Mouse (Mus musculus): ENCODE results near the gene Ptprm.

Gene Ptprm

DNA sequence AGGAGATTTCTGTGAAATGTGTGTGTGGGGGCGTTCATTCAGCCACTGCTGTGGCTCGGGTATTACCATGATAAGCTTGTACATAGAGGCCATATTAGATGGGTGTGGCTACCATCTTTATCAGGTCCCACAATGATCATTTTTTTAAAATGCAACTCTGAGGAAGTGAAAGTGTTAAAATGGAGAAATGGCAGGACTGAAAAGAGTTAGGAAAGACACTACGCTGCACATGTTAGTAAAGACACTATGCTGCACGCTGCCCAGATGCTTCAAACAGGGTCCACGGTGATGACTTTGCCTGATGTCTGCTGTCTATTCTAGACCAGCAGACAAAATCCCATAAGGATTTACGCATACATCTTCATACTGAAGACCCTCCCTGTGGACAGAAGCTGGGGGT is 298.6 kb downstream of the Ptprm start:
- no peak for DNase-seq

DNA sequence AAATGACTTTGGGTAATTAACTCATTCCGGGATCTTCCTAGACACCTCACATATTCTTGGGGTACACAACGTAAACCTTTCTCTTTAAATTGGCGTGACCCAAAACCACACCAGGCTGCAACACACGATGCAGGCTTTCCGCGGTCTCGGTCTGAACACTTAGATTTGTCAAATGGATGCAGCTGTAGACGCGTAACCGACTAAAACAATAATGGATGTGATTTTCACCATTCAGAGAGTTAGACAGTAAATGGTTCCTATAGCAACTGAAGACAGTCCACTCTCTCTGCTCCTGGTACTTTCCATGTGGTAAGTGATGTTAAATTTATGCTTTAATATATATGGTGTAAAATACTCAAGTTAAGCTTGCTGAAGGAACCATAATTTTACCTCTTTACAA is 300.1 kb downstream of the Ptprm start:
- DNase-seq, result no peak

DNA sequence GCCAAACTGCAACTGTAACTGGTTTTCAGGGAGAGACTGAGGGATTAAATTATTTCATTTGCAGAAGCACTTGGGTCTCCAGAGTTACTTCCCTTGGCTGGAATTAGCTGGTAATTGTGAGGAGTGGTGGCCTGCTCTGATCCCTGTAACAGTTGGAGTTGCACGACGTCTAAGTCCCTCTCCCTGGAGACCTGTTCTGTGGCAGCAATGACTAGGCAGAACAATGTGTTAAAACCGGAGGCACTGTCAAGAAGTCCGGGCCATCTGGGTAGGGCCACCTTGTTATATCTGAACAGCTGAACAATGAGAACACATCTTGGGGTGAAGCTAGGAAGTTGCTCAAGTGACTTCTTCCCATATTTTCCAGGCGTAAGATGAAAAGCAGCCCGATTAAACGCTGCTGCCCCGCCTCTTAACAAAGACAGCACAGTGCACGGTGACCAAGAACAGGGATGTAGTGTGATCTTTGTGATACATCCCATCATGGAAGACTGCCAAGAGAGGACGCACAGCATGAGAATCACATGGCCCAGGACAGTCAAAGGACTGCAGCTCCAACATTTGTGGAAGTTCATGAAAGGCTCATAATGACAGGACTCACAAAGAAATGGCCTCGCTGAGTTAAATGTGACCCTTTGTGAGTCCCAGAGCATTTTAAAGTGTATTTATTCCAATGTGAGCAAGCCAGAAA is 301.5 kb downstream of the Ptprm start:
- no peak for DNase-seq

DNA sequence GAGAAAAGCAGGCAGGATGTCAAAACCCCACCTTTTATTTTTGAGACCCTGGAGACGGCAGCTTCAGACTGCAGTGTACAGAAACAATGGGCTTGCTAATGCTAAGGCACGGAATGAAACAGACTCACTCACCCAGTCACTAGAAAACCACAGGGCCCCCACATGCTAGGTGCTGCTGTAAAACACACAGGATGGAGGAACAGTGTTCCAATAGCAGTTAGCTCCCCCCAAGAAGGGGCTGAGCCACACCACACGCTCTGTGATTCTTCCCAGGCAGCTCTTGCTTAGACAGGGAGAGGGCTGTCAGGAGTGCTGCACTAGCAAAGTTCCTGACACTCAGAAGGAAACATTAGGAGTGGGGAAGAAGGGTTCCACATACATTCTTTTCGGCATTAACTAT is 306.6 kb downstream of the Ptprm start:
- DNase-seq, result no peak

DNA sequence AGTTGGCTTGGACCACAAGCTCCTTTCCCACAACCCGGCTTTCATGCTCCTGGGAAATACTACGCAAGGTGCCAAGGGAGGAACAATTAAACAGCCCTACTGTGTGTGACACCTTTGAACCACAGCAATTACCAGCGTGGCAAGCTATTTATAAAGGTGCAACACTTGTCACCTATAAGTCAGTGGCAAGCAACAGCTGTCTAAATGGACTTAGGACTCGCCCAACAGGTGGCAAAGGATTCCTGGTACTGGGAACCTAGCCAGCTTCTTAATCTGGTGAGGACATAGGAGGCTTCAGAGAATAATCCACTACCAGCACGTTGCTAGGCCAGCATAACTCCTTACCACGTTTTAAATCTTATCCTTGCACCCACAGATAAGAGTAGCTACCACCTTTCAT is 315.7 kb downstream of the Ptprm start:
- no peak for DNase-seq

DNA sequence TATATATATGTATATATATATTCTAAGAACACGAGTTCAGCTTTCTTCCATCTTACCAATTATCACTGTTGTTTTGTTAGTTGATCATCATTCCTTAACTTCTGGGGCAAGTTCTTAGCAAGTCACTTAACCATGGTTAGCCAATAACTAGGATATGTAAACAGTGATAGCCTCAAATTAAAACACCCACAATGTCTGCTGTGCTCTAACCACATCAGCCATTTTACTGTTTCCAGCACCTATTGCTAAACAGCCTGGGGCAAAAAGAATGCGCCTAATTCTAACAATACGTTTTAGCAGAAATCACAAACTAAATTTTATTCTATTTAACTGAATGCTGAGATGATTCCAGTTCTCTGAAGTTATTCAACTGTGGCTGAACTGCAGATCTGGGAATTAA is 320.7 kb downstream of the Ptprm start:
- DNase-seq, result no peak

DNA sequence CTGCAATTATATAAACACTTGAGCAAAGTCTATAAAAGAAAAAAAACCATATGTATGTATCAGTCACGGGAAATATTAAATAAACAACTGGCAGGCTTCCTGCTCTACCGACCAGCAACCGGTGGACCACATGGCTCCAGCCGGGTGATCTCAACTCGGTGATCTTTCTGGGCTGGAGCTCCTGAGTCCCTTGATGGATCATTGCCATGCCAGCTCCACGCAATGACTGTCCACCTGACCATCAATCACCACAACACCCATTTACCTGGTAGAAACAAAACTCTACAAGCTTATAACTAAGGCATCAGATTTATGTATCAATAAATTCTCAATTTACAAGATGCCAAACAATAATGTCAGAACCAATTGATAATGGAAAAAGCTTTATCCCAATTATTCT is 322.2 kb downstream of the Ptprm start:
- no peak for DNase-seq

DNA sequence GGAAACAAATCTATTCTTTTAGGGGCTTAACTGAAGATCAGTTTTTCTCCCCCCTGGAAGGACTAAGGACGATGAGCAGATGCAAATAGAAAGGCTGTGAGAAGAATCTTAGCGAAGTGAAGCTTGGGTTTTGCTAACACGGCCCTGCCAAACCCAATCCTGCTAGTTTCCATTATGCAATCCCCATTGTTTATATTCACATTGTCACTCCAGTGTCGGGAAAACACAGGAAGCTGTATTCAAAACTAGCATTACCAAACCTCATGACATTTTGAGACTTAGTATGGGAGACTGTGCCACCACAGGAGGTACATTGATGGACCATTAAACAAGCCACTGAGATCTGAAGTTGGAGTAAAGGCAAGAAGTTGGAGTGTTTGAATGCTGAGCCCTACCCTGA is 322.9 kb downstream of the Ptprm start:
- DNase-seq, result no peak

DNA sequence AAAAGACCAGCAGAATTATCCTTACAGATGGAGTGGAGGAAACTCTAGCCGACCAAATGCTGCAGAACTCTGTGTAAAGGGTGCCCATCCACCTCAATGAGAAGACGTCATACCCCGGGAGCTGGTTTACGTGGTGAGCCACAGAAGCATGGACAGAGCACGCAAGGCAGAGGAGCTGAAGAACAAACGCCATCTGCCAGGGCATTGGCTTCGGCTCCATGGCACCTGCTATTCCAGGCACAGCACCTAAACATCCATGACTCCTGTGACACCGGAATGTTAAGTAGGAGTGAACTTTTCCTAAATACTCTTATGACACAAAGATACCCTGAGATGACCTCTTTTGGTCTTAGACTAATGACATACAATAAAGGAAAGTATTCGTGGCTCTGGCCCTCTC is 327.0 kb downstream of the Ptprm start:
- DNase-seq, result no peak

DNA sequence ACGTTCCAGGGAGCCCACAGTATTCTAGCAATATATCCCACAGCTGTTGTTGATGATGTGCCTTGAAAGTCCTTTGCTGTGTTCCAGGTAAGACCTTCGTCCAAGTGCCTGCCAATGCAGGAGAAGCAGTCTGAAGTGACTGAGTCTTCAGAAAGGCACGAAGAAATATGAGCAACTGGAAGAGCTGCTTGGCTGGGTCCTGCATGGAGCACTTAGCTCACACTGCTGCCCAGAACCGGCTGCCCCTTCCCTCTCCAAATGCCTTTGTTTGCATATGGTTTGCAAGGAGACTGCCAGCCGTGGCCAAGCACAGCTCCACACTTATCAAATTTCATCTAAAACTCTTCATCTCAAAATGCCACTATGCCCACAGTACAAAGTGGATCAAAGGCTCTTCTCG is 337.8 kb downstream of the Ptprm start:
- DNase-seq, result no peak

DNA sequence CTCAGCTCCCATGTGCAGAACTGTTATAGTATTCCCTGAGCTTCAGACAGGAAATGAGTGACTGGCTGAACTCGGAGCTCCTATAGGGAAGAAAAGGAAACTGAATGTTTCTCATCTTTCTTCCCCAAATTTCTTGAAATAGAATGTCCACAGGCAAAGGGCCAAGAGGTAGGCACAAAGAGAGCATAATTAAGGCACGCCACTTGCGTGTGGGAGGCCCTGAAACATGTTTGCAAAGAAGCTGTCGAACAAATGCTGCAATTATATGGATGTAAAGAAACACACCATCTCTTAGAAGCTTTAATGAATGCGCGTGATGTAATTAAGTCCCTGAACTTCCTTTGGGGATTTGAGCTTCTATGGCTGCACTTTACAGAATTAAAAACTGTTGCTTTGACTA is 341.0 kb downstream of the Ptprm start:
- DNase-seq, result no peak

DNA sequence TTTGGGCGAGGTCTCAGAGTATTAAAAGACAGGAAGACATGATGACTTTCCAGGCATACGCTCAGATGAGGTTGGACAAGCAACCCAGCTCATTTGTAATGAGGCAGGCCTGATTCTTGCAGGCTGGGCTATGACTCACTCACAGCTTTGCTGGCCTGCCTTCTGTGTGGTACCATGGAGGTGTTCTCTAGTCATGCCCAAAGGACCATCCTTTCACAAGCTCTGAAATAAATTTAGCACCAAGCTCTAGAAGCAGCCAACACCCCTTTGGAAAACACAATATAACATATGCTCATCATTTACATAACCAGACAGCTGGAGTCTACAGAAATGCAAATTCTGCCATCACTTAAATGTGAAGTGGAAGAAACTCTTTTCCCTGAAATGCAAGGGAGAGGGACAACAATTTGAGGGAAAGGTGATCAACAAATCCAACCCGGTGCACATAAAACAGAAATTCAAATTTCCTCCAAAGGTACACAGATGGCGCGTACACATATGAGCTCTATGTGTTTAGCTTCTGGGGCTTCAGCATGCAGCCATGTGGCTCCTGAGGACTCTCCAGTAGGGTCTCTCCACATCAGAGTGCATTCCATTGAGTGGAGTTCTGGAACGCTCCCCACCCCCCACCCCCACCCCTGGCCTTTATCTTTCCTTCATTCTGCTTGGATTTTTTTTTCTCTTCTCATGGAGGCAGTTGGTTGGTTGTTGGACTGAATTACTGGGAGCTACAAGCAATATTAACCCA is 342.2 kb downstream of the Ptprm start:
- no peak for DNase-seq

DNA sequence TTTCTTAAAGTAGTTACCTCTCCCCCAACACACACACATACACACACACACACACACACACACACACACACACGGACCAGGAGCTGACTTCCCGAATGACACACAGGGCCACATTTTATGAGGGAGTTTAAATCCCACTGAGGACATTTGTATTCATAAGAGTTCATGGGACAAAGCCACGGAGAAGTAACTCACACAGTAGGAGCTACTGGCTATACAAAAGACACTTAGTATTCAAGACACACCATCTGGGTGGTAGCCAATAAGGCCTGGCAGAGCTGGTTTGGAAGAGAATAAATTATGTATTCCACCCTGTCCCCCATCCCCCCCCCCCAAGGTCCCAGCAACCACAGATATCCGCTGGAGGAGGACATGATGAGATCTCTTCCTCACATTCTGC is 344.1 kb downstream of the Ptprm start:
- no peak for DNase-seq

DNA sequence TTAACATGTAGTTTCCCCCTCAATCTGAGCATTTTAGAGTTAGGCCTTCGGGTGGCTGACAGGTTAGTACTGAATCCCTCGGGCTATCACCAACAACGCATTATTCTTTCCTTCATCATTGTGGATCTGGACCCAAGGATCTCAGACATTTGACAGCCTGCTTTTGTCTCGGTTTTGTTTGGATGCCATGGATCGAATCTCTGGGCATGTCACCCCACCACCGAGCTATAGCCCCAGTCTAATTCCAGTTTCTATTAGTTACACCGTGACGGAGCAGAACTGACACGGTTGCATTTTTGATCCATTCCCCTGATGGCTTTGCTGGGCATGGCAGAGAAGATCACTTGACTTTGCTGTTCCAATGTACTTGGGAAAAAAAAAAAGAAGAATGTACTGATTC is 346.1 kb downstream of the Ptprm start:
- DNase-seq, result no peak

DNA sequence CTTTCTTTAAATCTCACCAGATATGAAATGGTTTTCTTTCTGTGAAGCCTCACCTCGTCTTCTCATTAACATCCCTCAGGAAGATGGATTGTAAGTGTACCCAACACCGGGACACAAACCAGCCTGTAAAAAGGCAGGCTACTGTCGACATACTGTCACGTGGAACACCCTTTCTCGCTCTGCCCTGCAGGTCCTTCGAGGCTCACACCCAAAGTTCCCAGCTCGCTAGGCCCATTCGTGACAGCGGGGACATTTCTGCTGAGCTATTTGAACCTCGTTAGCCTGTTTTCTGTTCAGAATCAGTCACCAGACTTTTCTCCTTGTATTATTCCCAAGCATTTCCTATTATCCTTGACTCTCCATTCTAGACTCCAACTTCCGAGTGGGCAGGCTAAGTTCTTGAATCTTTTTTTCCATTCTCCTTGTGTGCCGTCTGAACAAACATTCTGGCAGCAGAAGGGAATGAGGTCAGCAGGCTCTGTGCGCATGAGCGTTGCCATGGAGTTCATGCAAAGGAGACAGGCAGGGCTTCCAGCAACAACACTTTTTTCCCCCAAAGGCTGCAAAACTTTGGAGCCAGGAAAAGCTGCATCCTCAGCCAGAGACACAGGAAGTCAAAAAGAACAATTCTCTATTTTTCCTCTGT is 347.4 kb downstream of the Ptprm start:
- peak; percentile 84 to 90 for DNase-seq

DNA sequence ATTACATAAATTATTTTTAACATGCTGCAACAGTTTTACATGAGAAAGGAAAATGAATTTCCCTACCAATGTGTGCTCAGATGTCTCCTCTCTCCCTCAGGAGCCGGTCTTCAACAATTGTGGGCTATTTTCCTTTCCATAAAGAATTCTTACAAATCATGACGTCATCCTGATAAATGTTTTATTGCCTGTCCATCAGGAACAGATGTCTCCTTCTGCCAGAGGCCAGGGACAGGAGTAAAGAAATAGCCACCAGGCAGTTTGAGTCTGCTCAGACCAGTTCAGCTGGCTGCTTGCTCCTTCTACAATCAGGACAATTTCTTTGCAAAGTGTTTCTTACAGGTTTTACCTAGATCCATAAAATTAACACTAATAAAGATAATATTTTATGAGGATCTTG is 357.4 kb downstream of the Ptprm start:
- DNase-seq, result no peak

DNA sequence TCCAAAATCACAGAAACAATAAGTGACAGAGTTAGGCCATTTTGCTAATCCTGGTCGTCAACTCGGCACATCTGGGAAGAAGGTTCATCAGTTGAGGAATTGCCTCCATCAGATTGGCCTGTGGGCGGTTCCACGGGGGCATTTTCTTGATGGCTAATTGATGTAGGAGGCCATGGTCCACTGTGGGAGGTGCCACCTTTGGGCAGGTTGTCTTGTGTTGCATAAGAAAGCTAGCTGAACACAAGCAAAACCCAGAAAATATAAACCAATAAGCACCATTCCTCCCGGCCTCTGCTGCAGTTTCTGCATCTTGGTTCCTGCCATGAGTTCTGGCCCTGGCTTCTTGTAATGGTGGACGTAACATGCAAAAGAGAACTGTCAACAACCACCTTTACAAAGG is 358.2 kb downstream of the Ptprm start:
- DNase-seq, result no peak

DNA sequence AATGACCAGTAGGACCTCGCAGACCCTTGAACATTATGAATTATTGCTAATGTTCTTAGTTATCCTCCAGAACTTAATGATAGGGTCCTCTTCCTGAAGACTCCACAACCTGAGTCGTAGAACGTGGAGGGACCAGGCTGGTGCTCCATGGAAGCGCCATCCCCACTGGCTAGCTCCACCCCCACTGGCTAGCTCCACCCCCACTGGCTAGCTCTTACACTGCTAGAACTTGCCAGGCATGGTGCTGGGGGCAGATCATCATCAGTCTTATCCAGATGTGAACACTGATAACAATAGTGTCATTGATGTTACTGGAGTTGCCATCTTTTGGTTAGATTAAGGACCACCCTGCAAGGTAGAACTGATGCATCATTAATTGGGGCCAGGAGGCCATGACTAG is 362.4 kb downstream of the Ptprm start:
- DNase-seq, result no peak

DNA sequence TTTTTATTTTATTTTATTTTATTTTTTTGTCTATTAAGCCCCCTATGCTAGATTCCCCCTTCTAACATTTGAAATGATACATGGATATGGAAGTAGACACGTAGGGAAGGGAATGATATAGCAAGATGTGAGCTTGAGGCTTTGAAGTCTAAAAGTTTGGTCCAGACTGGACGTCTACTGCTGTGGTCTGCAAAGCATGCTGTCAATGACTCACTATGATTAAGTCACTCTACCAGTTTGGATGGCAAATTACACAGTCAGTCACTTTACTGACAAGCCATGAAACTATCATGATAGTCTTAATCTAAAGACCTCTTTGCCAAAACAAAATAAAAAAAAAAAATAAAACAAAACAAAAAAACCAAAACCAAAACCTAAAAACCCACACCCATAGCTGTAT is 363.5 kb downstream of the Ptprm start:
- DNase-seq, result no peak

DNA sequence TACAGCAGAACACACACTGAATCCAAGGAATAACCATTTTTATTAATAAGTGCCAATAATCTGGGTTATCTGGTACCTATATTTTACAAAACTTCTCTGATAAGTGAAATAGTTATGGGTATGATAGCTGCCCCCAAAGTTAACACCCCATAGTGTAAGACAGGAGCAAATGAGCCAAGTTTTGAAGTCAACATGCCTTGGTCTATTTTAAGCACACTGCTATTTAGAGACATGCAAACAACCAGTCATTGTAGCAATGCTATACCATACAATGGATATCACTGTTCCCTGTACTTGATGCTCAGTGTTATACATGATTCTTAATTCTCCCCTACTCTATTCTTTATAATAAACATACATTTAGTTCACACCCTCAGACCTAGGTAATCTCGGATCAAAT is 366.2 kb downstream of the Ptprm start:
- DNase-seq, result no peak

DNA sequence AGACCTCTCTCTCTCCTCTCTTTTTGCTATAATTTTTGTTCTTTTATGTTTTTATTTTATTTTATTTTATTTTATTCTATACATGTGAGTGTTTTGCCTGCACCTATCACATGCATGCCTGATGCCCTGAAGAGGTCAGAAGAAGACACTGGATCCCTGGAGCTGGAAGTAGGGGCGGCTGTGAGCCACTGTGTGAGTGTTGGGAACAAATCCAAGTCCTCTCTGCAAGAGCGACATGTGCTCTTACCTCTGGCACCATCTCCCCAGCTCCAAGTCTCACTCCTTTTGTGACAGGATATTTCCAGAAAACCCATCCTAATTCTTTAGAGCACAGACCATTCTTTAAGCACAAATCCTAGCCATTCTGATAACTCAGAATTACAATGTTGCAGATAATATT is 372.6 kb downstream of the Ptprm start:
- no peak for DNase-seq

DNA sequence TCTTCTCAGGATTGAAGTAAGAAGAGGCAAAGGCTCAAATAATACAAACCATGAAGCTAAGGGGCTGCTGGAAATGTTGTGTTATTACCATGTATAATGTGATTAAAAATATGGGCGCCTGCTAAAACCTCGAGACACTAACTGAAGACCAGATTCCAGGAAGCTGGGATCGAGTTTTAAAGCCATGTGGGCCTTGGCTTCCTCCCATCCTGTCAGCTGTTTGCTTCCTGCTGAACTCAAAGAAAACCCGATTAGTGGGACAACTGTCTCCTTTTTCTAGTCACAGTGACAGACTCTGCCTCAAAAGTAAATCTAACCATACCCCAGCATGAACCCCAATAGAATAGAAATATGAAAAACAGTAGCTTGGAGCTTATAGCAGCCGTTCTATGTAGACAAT is 374.3 kb downstream of the Ptprm start:
- DNase-seq, result peak in 1 of 2 experiments; percentile 20

DNA sequence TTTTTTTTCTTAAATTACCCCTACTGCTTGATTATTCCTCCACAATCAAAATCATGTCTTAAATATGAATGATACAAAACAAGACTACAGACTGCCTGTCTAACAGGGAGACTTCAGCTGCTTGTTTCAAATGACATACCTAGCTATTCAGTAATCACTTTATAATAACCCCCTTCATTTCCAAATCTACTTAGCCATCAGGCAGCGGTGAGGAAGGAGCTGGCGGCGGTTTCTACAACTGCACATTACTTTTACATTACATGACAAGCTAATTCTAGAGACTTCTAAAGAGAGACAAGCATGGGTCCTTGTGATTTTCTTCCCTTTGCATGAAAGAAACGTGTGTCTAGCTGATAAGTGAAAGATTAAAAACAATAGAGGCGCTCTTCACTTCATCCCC is 377.8 kb downstream of the Ptprm start:
- no peak for DNase-seq

DNA sequence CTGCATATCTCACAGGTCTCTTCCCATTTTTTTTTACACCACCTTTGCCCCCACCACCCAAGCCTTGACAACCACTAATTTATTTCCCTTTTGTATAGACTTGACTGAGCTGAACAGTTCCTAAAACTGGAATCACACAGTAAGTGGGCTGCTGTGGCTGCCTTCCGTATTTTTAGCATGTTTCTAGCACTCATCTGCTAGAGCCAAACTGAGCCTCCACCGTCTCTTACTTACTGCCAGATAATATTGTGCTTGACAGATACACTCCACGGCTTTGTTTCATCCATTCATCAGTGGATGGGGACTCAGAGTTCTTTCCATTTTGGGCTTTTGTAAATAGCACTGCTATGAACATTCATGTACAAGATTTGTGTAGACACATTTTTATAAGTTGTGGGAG is 381.3 kb downstream of the Ptprm start:
- DNase-seq, result no peak

All from kidney, postnatal 25 days (tissue).